Mouse (Mus musculus) forebrain, postnatal 0 days (tissue): ENCODE measurements around the gene Sh2d3c. TPM values are rescaled to one million over a fixed set of nuclear protein-coding genes. Genes with fewer than 3 reads are reported as not detected.
A peak's percentile ranks its signal among the peaks of the same experiment; 100 is the strongest.

Experiments used
- ATAC-seq: fragments of 200-750 bp; cut with Nextera tagmentation; 2 replicates; pipeline ENCODE4 v1.8.0; 2017; ENCODE audit warnings: mild to moderate bottlenecking, moderate library complexity
- DNase-seq: peaks from one replicate; pipeline ENCODE4 v3.0.0-alpha.2; 2015
- H3K27ac ChIP-seq: fragments of 300-500 bp; sonication (generic); 2 replicates; pipeline ENCODE4 v1.5.1; 2014; ENCODE audit warnings: low read depth, mild to moderate bottlenecking, antibody characterized with exemption, low read length, moderate library complexity, mixed read lengths
- H3K27me3 ChIP-seq: fragments of 300-500 bp; sonication (generic); 2 replicates; pipeline ENCODE4 v1.6.1; 2014; ENCODE audit warnings: mild to moderate bottlenecking, low read length, mixed read lengths; ENCODE audit not compliant: insufficient read depth
- H3K36me3 ChIP-seq: fragments of 300-500 bp; sonication (generic); 2 replicates; pipeline ENCODE4 v1.6.1; 2014; ENCODE audit warnings: mild to moderate bottlenecking, moderate library complexity; ENCODE audit not compliant: insufficient read depth
- H3K4me1 ChIP-seq: fragments of 300-500 bp; sonication (generic); 2 replicates; pipeline ENCODE4 v1.6.1; 2014; ENCODE audit warnings: antibody characterized with exemption; ENCODE audit not compliant: insufficient read depth
- H3K4me2 ChIP-seq: fragments of 300-500 bp; sonication (generic); 2 replicates; pipeline ENCODE4 v1.6.1; 2014; ENCODE audit warnings: low read depth, mild to moderate bottlenecking, moderate library complexity
- H3K4me3 ChIP-seq: fragments of 300-500 bp; sonication (generic); 2 replicates; pipeline ENCODE4 v1.5.1; 2014; ENCODE audit warnings: low read depth, low read length, mixed read lengths
- H3K9ac ChIP-seq: fragments of 300-500 bp; sonication (generic); 2 replicates; pipeline ENCODE4 v1.6.1; 2014; ENCODE audit warnings: mild to moderate bottlenecking
- H3K9me3 ChIP-seq: fragments of 300-500 bp; sonication (generic); 2 replicates; pipeline ENCODE4 v1.6.1; 2016; ENCODE audit warnings: low read length
- CTCF ChIP-seq: sonication (generic); IDR thresholded peaks from 2 replicates; pipeline ENCODE4 v1.5.1; 2016; ENCODE audit warnings: antibody characterized with exemption, control low read depth, low read depth
- WGBS: fragments of 180-500 bp; shearing (Covaris S2); extraction: QIAGEN DNeasy Blood & Tissue Kit; methylation state at CpG from one replicate; pipeline ENCODE4 v1.1.7; 2014; 5-methylcytosine and 5-hydroxymethylcytosine counted together
- polyA plus RNA-seq: library from polyadenylated mRNA; unstranded; fragments of >200 nt; fragmentation: Nextera tagmentation; extraction: Ambion mirVana; gene quantifications from 2 replicates; pipeline ENCODE4 v1.2.1, GENCODE M21; 2015
- total RNA-seq: library from RNA; depleted of rRNA; stranded (reverse); fragments of >200 nt; gene quantifications from 2 replicates; pipeline ENCODE4 v1.2.3, GENCODE M21; 2014

Sh2d3c gene
- total and polyA plus RNA-seq, 2 experiments from 2014 or later = 24.1 to 48.9 TPM

DNA sequence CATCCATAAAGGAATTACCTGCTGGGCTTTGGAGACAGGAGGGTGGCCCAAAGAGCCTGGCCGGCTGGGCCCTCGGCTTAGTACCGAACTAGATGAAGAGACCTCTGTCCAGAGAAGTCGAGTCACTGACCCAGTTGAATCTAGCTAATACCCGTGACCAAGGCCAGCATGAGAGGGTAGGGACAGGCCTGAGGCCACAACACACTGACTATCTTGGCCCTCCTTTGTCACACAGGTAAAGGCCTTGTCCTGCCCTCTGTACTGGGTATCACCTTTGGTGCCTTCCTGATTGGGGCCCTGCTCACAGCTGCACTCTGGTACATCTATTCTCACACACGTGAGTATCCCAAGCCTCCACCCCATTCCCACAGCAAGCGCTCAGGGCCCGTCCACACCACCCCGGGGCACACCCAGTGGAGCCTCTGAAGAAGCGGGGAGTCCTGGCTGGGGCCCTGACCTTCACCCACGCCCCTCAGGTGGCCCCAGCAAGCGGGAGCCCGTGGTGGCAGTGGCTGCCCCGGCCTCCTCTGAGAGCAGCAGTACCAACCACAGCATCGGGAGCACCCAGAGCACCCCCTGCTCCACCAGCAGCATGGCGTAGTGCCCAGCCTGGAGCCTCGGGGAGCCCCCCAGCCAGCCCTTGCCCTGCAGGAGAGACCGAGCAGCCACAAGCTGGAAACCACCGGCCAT is 39.7 kb upstream of the Sh2d3c start:
- TF ChIP-seq CTCF = no peak
- no peak overlapping the region for H3K9ac ChIP-seq
- H3K4me3 ChIP-seq = no peak overlapping the region
- H3K4me1 ChIP-seq = no peaks in the 10 kb centered on the region
- H3K36me3 ChIP-seq = peaks cover 33% of the 10 kb centered on the region
- DNase-seq (no peak), ATAC-seq (no peak)
- H3K27ac ChIP-seq = no peak overlapping the region
- H3K4me2 ChIP-seq = no peak overlapping the region
- H3K27me3 ChIP-seq = no peaks in the 10 kb centered on the region
- H3K9me3 ChIP-seq = no peaks in the 10 kb centered on the region
- 86% methylated on average over 19 of the region's 19 CpGs for WGBS

DNA sequence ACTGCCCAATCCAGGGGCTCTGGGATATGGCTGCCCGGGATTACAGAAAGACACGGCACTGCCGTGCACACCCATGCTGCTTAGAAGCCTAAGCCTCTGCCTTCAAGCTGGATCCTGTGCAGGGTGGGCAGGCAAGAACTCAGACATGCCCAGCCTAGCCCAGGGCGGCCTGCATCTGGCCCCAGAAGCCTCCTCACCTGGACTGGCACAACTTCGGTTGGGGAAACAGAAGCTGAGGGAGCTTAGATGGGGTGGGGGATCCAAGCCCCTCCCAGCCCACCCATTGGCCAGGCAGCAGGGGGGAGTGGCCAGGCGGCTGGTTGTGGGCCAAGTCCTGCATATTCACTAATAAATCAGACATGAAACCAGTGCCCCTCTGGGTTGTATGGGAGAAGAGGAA is 39.1 kb upstream of the Sh2d3c start:
- Histone ChIP-seq H3K9me3 (no peaks in the 10 kb centered on the region), H3K4me1 (no peaks in the 10 kb centered on the region), H3K36me3 (peaks cover 38% of the 10 kb centered on the region), H3K27me3 (no peaks in the 10 kb centered on the region), H3K9ac (no peak overlapping the region), H3K4me3 (no peak overlapping the region), H3K4me2 (no peak overlapping the region), H3K27ac (no peak overlapping the region)
- TF ChIP-seq CTCF = no peak
- WGBS = 67% methylated on average over 6 of the region's 6 CpGs
- DNase-seq (no peak), ATAC-seq (0 out of 2 replicates have a peak, but pooled peaks have one; percentile 29)

DNA sequence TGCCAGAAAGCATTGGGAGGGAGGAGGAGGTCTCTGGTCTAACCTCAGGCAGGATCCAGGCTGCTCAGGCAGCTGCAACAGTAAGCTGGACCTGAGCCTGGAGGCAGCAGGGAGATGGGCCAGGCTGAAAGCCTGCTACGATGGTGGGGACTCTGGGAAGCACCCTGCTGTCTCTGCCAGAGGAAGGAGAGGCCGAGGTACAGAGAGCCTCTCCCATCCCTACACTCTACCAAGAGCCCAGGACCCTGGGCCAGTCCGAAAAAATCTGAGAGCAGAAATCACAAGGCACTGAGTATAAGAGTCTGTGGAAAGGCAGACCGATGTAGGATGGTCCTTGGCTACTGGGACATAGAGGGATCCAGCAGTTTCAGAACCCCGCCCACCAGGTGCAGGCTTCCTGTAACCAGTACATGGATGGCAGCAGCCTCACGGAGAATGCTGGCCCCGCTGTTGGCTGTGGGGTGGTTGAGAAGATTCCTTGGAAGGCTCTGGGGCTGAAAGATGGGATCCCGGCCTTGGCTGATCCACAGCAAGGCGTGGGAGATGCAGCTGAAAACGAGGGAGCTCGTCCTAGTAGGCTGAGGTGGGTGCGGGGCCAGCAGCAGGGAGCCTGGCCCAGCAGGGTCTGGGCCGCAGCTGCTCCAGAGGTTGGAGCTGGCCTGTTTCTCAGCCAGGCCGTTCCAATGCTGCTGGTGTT is 38.0 kb upstream of the Sh2d3c start:
- Histone ChIP-seq H3K4me3 (no peak overlapping the region), H3K9me3 (no peaks in the 10 kb centered on the region), H3K27ac (no peak overlapping the region), H3K36me3 (peaks cover 49% of the 10 kb centered on the region), H3K27me3 (no peaks in the 10 kb centered on the region), H3K9ac (no peak overlapping the region), H3K4me1 (no peaks in the 10 kb centered on the region), H3K4me2 (no peak overlapping the region)
- ATAC-seq (no peak), DNase-seq (no peak)
- TF ChIP-seq CTCF = no peak
- 81% methylated on average over 14 of the region's 14 CpGs for WGBS

DNA sequence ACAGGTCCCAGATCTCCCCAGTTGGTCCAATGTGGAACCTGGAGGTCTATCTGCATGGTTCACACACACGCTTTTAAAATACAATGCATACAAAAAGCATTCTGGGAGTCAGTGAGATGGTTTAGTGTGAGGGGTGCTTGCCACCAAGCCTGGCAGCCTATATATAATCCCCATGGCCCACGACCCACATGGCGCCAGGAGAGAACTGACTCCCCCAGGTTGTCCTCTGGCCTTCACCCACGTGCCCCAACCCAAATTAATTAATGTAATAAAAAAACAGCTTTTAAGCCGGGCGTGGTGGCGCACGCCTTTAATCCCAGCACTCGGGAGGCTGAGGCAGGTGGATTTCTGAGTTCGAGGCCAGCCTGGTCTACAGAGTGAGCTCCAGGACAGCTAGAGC is 37.2 kb upstream of the Sh2d3c start:
- Histone ChIP-seq H3K4me3 (no peak overlapping the region), H3K4me1 (no peaks in the 10 kb centered on the region), H3K27ac (no peak overlapping the region), H3K4me2 (no peak overlapping the region), H3K36me3 (peaks cover 55% of the 10 kb centered on the region), H3K9me3 (no peaks in the 10 kb centered on the region), H3K9ac (no peak overlapping the region), H3K27me3 (no peaks in the 10 kb centered on the region)
- no peak for DNase-seq
- ATAC-seq = no peak
- TF ChIP-seq CTCF = no peak
- WGBS = 92% methylated on average over 10 of the region's 10 CpGs

DNA sequence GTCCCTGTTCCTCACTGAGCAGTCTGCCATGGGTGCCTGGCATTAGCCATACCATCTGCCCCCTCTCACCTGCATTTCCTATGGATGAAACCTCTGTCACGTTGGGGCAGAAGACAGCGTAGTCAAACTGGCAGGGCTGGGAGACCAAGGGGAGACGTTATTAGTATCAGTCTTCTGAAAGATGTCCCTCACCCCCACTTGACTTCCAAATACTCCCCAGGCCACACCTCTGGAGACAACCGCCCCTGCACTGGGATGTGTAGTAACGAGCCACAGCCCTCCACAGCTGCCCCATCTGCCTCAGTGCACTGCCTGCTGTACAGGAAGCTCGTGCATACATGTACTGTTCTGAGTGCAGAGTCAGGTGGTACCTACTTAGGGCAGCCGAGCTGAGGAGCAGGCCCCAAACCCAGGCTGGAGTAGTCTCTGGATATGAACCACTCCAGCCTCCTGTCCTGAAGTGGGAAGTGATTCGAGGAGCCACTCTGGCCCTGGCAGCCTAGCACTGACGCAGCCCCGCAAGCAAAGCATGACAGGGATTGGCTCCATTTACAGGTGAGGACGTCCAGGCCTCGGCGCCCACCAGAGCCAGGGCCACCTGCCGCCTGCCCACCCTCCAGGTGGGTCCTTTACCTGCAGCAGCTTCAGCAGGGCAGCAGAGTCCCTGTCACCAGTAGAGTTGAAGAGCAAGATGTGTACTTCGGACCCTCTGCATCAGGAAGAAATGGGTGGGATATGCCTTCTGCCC is 36.0 kb upstream of the Sh2d3c start:
- ATAC-seq (no peak), DNase-seq (no peak)
- TF ChIP-seq CTCF = no peak
- no peaks in the 10 kb centered on the region for H3K4me1 ChIP-seq
- peaks cover 55% of the 10 kb centered on the region for H3K36me3 ChIP-seq
- H3K27ac ChIP-seq = no peak overlapping the region
- no peak overlapping the region for H3K4me2 ChIP-seq
- no peaks in the 10 kb centered on the region for H3K9me3 ChIP-seq
- 92% methylated on average over 15 of the region's 15 CpGs for WGBS
- H3K9ac ChIP-seq = no peak overlapping the region
- H3K4me3 ChIP-seq = no peak overlapping the region
- H3K27me3 ChIP-seq = no peaks in the 10 kb centered on the region

DNA sequence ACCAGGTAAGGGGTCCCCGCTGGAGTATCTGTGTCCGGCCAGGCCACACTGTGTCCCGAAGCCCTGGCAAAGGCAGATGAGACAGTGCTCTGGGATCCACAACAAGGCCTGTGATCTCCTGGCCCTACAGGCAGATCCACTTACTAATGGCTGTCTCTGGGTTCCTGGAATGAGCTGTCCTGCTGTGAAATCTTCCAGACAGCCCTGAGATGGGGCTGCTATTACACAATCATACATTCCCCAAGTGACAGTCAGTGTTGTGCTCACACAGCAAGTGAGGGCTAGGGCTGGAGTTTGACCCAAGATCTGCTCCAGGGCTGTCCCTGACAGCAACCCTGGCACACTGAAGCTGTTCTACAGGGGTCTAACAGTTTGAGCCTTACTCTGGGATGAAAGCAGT is 35.0 kb upstream of the Sh2d3c start:
- Histone ChIP-seq H3K4me3 (no peak overlapping the region), H3K9me3 (no peaks in the 10 kb centered on the region), H3K9ac (no peak overlapping the region), H3K4me1 (no peaks in the 10 kb centered on the region), H3K27me3 (no peaks in the 10 kb centered on the region), H3K36me3 (peaks cover 55% of the 10 kb centered on the region), H3K4me2 (no peak overlapping the region), H3K27ac (no peak overlapping the region)
- 96% methylated on average over 3 of the region's 3 CpGs for WGBS
- no peak for TF ChIP-seq CTCF
- DNase-seq (no peak), ATAC-seq (no peak)

DNA sequence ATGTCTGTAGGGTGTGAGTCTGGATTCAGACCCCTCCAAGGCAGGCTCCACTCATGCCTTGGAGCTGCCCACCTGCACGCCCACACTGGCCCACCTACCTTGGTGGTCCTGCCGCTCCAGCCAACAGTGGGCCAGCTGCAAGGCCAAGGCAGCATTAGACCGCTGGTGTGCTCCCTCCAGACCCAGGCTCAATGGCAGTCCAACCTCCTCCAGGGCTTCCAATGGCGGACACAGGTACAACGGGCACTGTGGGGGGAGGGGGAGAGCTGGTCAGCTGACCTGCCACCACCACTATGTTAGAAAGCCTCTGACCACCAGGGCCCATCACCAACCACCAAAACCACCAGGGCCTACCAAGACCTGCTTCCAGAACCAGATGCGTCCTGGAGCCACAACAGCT is 34.2 kb upstream of the Sh2d3c start:
- no peak for TF ChIP-seq CTCF
- no peak overlapping the region for H3K4me3 ChIP-seq
- no peaks in the 10 kb centered on the region for H3K27me3 ChIP-seq
- no peaks in the 10 kb centered on the region for H3K9me3 ChIP-seq
- H3K36me3 ChIP-seq = peaks cover 55% of the 10 kb centered on the region
- DNase-seq (no peak), ATAC-seq (no peak)
- WGBS = 92% methylated on average over 6 of the region's 6 CpGs
- H3K4me1 ChIP-seq = no peaks in the 10 kb centered on the region
- no peak overlapping the region for H3K9ac ChIP-seq
- no peak overlapping the region for H3K27ac ChIP-seq
- no peak overlapping the region for H3K4me2 ChIP-seq
